Mouse (Mus musculus) midbrain, embryonic 11.5 days (tissue): ENCODE results near the gene Fastk. TPM values are rescaled to one million over a fixed set of nuclear protein-coding genes. Genes with fewer than 3 reads are reported as not detected.

ENCODE experiments used
- ATAC-seq: fragments of 200-750 bp; cut with Nextera tagmentation; 2 replicates; pipeline ENCODE4 v1.8.0; 2017; ENCODE audit warnings: moderate TSS enrichment, moderate library complexity; ENCODE audit not compliant: low FRiP score
- DNase-seq: peaks from one replicate; pipeline ENCODE4 v3.0.0; 2015; ENCODE audit warnings: low spot score; ENCODE audit errors: missing footprints
- H3K27ac ChIP-seq: fragments of 300-500 bp; sonication (generic); 2 replicates; pipeline ENCODE4 v1.5.1; 2014; ENCODE audit warnings: low read depth, low read length
- H3K27me3 ChIP-seq: fragments of 300-500 bp; sonication (generic); 2 replicates; pipeline ENCODE4 v1.6.1; 2014; ENCODE audit warnings: mild to moderate bottlenecking, low read length, moderate library complexity, mixed read lengths; ENCODE audit not compliant: control insufficient read depth, insufficient read depth
- H3K36me3 ChIP-seq: fragments of 300-500 bp; sonication (generic); 2 replicates; pipeline ENCODE4 v1.6.1; 2014; ENCODE audit warnings: mild to moderate bottlenecking, low read length, moderate library complexity, mixed read lengths; ENCODE audit not compliant: control insufficient read depth, insufficient read depth
- H3K4me1 ChIP-seq: fragments of 300-500 bp; sonication (generic); 2 replicates; pipeline ENCODE4 v1.6.1; 2014; ENCODE audit warnings: low read length; ENCODE audit not compliant: control insufficient read depth, insufficient read depth
- H3K4me2 ChIP-seq: fragments of 300-500 bp; sonication (generic); 2 replicates; pipeline ENCODE4 v1.6.1; 2014; ENCODE audit warnings: mild to moderate bottlenecking, moderate library complexity
- H3K4me3 ChIP-seq: fragments of 300-500 bp; sonication (generic); 2 replicates; pipeline ENCODE4 v1.5.1; 2014; ENCODE audit warnings: low read depth, low read length
- H3K9ac ChIP-seq: fragments of 300-500 bp; sonication (generic); 2 replicates; pipeline ENCODE4 v1.6.1; 2014; ENCODE audit warnings: low read length
- H3K9me3 ChIP-seq: fragments of 300-500 bp; sonication (generic); 2 replicates; pipeline ENCODE4 v1.6.1; 2016; ENCODE audit warnings: low read length; ENCODE audit not compliant: control insufficient read depth
- WGBS: fragments of 180-500 bp; shearing (Covaris S2); extraction: QIAGEN DNeasy Blood & Tissue Kit; methylation state at CpG from one replicate; pipeline ENCODE4 v1.1.7; 2014; 5-methylcytosine and 5-hydroxymethylcytosine counted together
- polyA plus RNA-seq: library from polyadenylated mRNA; unstranded; fragments of >200 nt; fragmentation: Nextera tagmentation; extraction: Ambion mirVana; gene quantifications from 2 replicates; pipeline ENCODE4 v1.2.1, GENCODE M21; 2014

Fastk gene
- polyA plus RNA-seq, 1 experiment from 2014 or later = 84.6 TPM

DNA sequence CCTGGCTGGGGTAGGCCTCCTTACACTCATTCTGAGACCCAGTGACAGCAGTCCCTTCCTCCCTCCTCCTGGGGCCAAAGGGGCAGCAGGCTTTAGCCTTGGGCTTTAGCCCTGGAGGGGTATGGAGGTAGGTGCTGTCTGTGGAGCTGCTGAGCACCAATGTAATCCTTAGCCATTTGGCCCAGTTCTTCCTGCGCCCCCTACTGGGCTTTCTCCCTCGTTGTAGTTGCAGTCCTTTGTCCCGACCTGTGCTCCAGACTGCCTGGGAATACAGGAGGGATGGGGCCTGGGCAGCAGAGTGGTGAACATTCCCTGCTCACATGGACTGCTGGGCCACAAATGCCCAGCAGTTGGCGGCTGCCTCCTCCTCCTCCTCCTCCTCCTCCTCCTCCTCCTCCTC, 36.6 kb upstream of the Fastk start:
- H3K4me2 ChIP-seq = no peak overlapping the region
- peaks cover 28% of the 10 kb centered on the region for H3K4me1 ChIP-seq
- peaks cover 35% of the 10 kb centered on the region for H3K36me3 ChIP-seq
- H3K9me3 ChIP-seq = no peaks in the 10 kb centered on the region
- H3K27ac ChIP-seq = no peak overlapping the region
- no peak overlapping the region for H3K4me3 ChIP-seq
- peak; percentile 63 for ATAC-seq
- no peaks in the 10 kb centered on the region for H3K27me3 ChIP-seq
- 7% methylated on average over 4 of the region's 4 CpGs for WGBS
- no peak overlapping the region for H3K9ac ChIP-seq
- peak; percentile 98 for DNase-seq

DNA sequence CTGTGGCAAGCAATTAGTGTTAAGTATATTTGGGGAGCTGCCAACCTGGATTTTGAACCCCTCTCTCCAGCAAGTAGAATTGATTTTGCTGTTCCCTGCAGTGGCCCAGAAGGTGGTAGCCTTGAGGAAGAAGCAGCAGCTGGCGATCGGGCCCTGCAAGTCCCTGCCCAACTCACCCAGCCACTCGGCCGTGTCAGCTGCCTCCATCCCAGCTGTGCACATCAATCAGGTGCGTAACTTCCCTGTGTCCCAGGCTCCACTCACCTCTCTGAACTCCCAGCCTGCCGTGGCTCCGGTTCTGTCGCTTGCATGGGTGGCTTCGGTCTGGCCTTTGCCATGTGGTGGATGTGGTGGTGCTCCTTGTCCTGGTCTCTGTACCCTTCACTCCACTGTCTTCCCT, 32.8 kb upstream of the Fastk start:
- Histone ChIP-seq H3K4me1 (peaks cover 35% of the 10 kb centered on the region), H3K27me3 (peaks cover 25% of the 10 kb centered on the region), H3K9me3 (no peaks in the 10 kb centered on the region), H3K4me2 (no peak overlapping the region), H3K4me3 (no peak overlapping the region), H3K27ac (no peak overlapping the region), H3K9ac (no peak overlapping the region), H3K36me3 (peaks cover 31% of the 10 kb centered on the region)
- no peak for ATAC-seq
- DNase-seq = no peak
- whole genome bisulfite sequencing = 92% methylated on average over 9 of the region's 9 CpGs

DNA sequence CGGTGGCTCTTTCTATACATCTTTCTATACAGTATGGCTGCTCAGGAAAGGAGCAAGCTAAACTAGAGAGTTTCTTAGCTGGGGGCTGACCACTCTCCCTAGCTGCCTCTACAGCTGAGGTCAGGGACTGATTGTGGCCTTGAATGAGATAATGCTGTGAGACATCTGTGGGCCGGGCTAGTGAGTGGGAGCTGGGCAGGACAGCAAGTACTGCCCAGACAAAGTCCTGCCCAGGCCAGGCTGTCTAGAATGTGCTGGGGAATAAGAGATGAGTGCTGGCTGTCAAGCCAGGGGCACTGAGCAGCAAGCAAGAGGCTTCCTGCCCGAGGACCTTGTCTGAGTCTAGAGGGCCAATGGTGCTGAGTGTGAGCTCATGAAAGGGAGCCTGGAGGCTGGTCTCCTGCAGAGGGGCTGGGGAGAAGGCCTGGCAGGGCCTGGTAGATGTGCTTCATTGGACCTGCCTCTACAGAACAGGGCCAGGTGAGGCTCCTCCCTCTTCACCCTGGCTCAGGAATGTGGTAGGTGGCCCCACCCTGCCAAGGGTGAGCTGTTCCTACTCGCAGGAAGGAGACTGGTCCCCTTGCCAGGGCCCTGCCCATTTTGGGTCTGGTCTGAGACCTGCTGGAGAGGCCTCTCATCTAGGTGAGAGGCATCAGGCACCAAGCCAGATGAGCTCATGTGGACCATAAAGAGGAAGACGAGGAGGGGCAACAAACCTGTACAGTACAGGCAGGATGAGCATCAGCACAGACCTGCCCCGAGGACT, 30.6 kb upstream of the Fastk start:
- Histone ChIP-seq H3K9ac (no peak overlapping the region), H3K4me2 (no peak overlapping the region), H3K4me3 (no peak overlapping the region), H3K27ac (no peak overlapping the region), H3K9me3 (no peaks in the 10 kb centered on the region), H3K27me3 (peaks cover 31% of the 10 kb centered on the region), H3K36me3 (peaks cover 25% of the 10 kb centered on the region), H3K4me1 (peaks cover 22% of the 10 kb centered on the region)
- ATAC-seq (no peak), DNase-seq (no peak)
- 72% methylated on average over 6 of the region's 6 CpGs for WGBS

DNA sequence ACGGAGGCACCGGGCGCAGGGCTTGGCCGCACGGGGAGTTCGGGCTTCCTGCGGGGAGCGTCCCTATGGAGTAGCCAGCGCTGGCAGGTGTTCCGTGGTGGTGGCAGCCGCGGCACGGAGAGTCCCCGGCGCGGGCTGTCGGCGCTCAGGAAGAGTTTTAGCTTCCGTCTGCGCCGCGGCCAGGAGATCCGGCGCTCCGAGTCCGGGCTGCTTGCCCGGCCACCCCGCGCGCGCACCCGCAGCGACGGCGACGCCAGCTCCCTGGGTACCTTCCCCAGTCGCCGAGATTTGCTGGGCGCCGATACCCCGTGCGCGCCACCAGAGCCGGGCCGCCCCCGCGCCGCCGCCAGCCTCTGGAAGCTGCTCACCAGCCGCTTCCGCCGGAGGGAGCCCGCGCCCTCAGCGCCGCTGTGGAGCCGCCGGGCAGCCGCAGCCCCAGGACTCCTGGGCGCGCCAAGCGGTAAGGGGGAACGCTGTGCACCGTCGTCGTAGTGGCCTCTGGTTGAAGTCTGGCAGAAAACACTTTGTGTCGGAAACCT, 29.7 kb upstream of the Fastk start:
- Histone ChIP-seq H3K4me3 (peak overlapping the region; percentile 32), H3K4me2 (peak overlapping the region; percentile 45), H3K4me1 (peaks cover 22% of the 10 kb centered on the region), H3K36me3 (peaks cover 20% of the 10 kb centered on the region), H3K9ac (no peak overlapping the region), H3K27me3 (peaks cover 31% of the 10 kb centered on the region), H3K9me3 (no peaks in the 10 kb centered on the region), H3K27ac (no peak overlapping the region)
- no peak for ATAC-seq
- peak; percentile 91 for DNase-seq
- WGBS = under 1% methylated on average over 62 of the region's 67 CpGs

DNA sequence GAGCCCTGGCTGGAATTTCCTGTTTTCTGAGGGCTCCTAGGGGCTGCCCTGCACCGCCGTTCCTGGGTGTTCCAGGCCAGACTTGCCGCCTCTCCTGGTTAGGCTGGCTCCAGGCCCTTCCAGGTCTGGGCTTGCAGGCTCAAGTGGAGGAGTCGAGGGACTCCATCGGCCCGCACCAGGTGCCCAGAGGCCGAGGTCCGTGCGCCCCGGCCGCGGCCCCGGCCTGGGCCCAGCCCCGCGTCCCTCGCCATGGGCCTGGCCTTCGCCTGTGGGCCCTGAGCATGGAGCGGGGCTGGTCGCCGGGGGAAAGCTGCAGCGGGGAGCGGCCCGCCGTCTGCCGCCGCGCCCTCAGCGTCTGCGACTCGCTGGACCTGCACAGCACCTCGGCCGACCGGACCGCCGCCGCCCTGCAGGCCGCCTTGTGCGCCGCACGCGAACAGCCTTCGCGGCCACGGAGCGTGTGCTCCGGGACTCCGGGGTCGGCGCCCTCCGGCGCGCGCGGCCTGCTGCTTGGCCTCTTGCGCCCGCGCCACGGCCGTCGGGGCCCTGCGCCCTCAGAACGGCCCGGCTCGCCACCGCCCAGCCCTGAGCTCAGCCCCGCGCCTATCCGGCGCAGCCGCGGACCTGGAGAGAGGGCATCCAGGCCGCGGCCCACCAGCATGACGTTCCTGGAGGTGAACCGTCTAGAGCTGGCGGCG, 29.1 kb upstream of the Fastk start:
- ATAC-seq (peak; percentile 31; the same call in 1 of the 2 replicates), DNase-seq (peak; percentile 94)
- Histone ChIP-seq H3K36me3 (peaks cover 15% of the 10 kb centered on the region), H3K27me3 (peaks cover 31% of the 10 kb centered on the region), H3K27ac (no peak overlapping the region), H3K4me2 (peak overlapping the region; percentile 45), H3K9me3 (no peaks in the 10 kb centered on the region), H3K4me3 (peak overlapping the region; percentile 32), H3K4me1 (peaks cover 22% of the 10 kb centered on the region), H3K9ac (peak overlapping the region; percentile 43)
- under 1% methylated on average over 67 of the region's 77 CpGs for WGBS

DNA sequence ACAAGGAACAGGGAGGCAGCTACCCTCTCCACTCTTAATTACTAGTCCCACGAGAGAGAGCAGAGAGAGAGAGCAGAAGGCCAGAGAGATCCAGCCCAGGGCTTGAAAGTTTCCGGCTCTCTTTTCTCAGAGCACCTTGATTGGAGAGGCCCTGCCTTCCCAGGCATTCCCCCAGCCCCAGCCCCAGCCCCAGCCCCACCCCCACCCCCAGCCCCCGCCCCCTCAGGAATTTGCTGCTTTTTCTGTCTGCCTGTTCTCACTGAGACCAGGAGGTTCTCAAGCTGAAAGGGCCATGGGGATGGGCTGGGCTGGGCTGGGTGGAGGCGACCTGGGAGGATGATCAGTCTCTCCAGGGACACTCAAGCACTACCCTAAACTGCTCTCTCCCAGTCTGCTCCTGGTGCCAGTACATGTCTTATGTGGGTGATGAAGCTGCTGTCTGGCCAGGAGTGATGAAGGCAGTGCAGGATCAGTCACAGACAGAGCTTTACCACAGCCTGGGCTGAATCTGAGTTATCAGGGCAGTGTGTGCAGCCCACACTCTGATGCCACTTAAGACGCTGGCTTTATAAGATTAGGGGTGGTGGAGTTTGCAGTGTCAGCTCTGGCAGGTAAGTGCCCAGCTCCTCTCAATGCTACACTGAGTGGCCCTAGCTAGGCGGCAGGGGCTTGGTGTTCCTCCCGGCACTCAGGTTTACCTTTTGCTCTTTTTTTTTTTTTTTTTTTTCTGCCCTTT, 28.0 kb upstream of the Fastk start:
- peaks cover 31% of the 10 kb centered on the region for H3K27me3 ChIP-seq
- no peaks in the 10 kb centered on the region for H3K9me3 ChIP-seq
- peaks cover 22% of the 10 kb centered on the region for H3K4me1 ChIP-seq
- DNase-seq (peak; percentile 87), ATAC-seq (no peak)
- WGBS = 12% methylated on average over 7 of the region's 7 CpGs
- no peak overlapping the region for H3K27ac ChIP-seq
- H3K36me3 ChIP-seq = peaks cover 5% of the 10 kb centered on the region; the same call in 1 of the 2 replicates
- H3K4me2 ChIP-seq = no peak overlapping the region
- H3K9ac ChIP-seq = no peak overlapping the region
- no peak overlapping the region for H3K4me3 ChIP-seq

DNA sequence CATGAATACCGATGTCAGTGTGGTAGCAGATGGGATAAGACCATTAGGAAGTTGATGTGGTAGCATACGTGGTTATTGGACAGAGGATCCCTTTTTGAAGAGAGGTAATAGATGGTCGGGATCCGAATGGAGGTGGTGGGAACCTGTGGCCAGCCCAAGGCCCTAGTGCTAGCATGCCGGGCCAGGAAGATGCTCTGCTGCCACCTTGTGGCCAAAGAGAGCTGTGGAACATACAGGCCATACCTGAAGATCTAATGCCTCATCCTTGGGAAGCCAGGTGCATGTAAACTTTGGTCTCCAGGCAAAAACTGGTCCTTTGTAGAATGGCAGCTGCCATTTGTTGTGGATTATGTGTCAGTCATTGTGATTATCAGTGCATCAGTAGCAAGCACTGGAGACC, 25.5 kb upstream of the Fastk start:
- peaks cover 31% of the 10 kb centered on the region for H3K27me3 ChIP-seq
- peak; percentile 96 for DNase-seq
- no peak overlapping the region for H3K27ac ChIP-seq
- no peak overlapping the region for H3K4me3 ChIP-seq
- no peaks in the 10 kb centered on the region for H3K36me3 ChIP-seq
- no peaks in the 10 kb centered on the region for H3K9me3 ChIP-seq
- no peak overlapping the region for H3K9ac ChIP-seq
- 11% methylated on average over 5 of the region's 5 CpGs for WGBS
- no peak overlapping the region for H3K4me2 ChIP-seq
- ATAC-seq = peak; percentile 58; the same call in 1 of the 2 replicates
- peaks cover 34% of the 10 kb centered on the region for H3K4me1 ChIP-seq

DNA sequence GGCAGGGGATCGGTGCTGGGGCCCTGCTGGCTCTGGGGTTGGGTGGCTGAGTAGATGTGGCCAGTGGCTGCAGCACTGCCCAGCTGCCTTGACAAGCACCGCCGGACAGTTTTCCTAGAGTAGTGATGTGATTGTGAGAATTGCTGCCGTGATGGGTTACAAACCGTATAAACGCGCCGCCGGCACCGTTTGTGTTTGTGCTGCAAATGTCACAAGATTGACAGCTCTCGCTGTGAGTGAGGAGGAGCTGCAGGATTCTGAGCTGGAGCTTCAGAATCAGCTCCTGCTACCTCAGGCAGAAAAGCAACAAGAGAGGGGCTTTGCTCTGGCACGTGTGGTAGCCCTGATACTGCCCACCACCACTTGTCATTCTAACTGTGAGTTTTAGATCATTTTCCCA, 21.7 kb upstream of the Fastk start:
- H3K27ac ChIP-seq = no peak overlapping the region
- no peak for DNase-seq
- H3K36me3 ChIP-seq = 0 out of 2 replicates have a peak, but pooled peaks cover 2% of the 10 kb centered on the region
- H3K9me3 ChIP-seq = no peaks in the 10 kb centered on the region
- 37% methylated on average over 12 of the region's 12 CpGs for WGBS
- no peak overlapping the region for H3K9ac ChIP-seq
- H3K27me3 ChIP-seq = no peaks in the 10 kb centered on the region
- no peak for ATAC-seq
- no peak overlapping the region for H3K4me2 ChIP-seq
- H3K4me1 ChIP-seq = peaks cover 12% of the 10 kb centered on the region
- H3K4me3 ChIP-seq = no peak overlapping the region
